Mouse (Mus musculus) olfactory bulb, adult 2 months (tissue): ENCODE measurements around the gene D13Ertd608e. TPM values are rescaled to one million over a fixed set of nuclear protein-coding genes. Genes with fewer than 3 reads are reported as not detected.
"Not testable (repeated sequence)": the region's sequence is repeated elsewhere in the genome, so short reads cannot be mapped to it uniquely, and the experiment has no call there.

ENCODE experiments used
- H3K27ac ChIP-seq: fragments of 200-500 bp; 2 replicates; pipeline ENCODE4 v1.5.1; 2012; ENCODE audit warnings: low read depth, low read length; ENCODE audit not compliant: insufficient read depth
- H3K4me1 ChIP-seq: fragments of 200-500 bp; 2 replicates; pipeline ENCODE4 v1.6.1; 2012; ENCODE audit warnings: low read length; ENCODE audit not compliant: control insufficient read depth, insufficient read depth
- H3K4me3 ChIP-seq: fragments of 200-500 bp; 2 replicates; pipeline ENCODE4 v1.5.1; 2012; ENCODE audit warnings: mild to moderate bottlenecking, low read depth, low read length, moderate library complexity; ENCODE audit not compliant: insufficient read depth
- CTCF ChIP-seq: fragments of 200-500 bp; IDR thresholded peaks from 2 replicates; pipeline ENCODE4 v1.5.1; 2012; ENCODE audit warnings: low read depth, mild to moderate bottlenecking, low read length, moderate library complexity; ENCODE audit not compliant: insufficient read depth
- POLR2A ChIP-seq: fragments of 200-500 bp; IDR thresholded peaks from 2 replicates; pipeline ENCODE4 v1.6.1; 2012; ENCODE audit warnings: mild to moderate bottlenecking, low read depth, low read length, moderate library complexity; ENCODE audit not compliant: insufficient read depth
- WGBS: fragments of 180-500 bp; shearing (Covaris S2); methylation state at CpG from one replicate; pipeline ENCODE4 v1.1.7; 2018; 5-methylcytosine and 5-hydroxymethylcytosine counted together
- polyA plus RNA-seq: library from polyadenylated mRNA; stranded (reverse); fragments of >200 nt; gene quantifications from 2 replicates; pipeline ENCODE4 v1.2.4, GENCODE M21; 2012; ENCODE audit warnings: low replicate concordance; ENCODE audit not compliant: missing spikeins, insufficient read depth, insufficient read length

Gene D13Ertd608e
- not detected in 2 replicates for polyA plus RNA-seq

GRCm38 (mm10) chr13:119835320-119836056 lies at the start of gene D13Ertd608e:
TSS of gene D13Ertd608e (plus strand) at chr13:119836006.
- H3K4me1 ChIP-seq, H3K27ac ChIP-seq: not testable (repeated sequence)
- 13% methylated on average over 18 of the region's 25 CpGs for WGBS
- peak within 1 kb of the TSS; percentile 22; the same call in 1 of the 2 replicates for H3K4me3 ChIP-seq

- TF ChIP-seq POLR2A: no peak
- TF ChIP-seq CTCF: no peak
- Histone ChIP-seq H3K4me3 (peak overlapping the region; percentile 97), H3K4me1 (peaks cover 6% of the 10 kb centered on the region), H3K27ac (peak overlapping the region; percentile 94)
- WGBS: under 1% methylated on average over 57 of the region's 66 CpGs
Measured at GRCm38 (mm10) chr13:119789851-119790717, 45.7 kb upstream of the D13Ertd608e start.

GRCm38 (mm10) chr13:119790761-119791579 lies 44.8 kb upstream of the D13Ertd608e start, which contains the start of gene Zfp131:
TSS of gene Zfp131 (minus strand) at chr13:119790889.
- H3K4me3 ChIP-seq: peak within 1 kb of the TSS; percentile 99
- H3K4me1 ChIP-seq: peaks cover 6% of the 10 kb centered on the region
- H3K27ac ChIP-seq: peak within 1 kb of the TSS; percentile 94
- WGBS: under 1% methylated on average over 85 of the region's 86 CpGs
- 0 out of 2 replicates have a peak, but pooled peaks have one; percentile 10 for TF ChIP-seq CTCF
- TF ChIP-seq POLR2A: peak; percentile 58; the same call in 1 of the 2 replicates

GRCm38 (mm10) chr13:119791580-119792135 lies 44.1 kb upstream of the D13Ertd608e start:
- TF ChIP-seq CTCF (no peak), POLR2A (no peak)
- Histone ChIP-seq H3K4me3 (peak overlapping the region; percentile 99), H3K4me1 (peaks cover 6% of the 10 kb centered on the region), H3K27ac (no peak overlapping the region)
- 4% methylated on average over 18 of the region's 18 CpGs for whole genome bisulfite sequencing

GRCm38 (mm10) chr13:119792791-119793404 lies 42.9 kb upstream of the D13Ertd608e start:
- H3K4me3 ChIP-seq: no peak overlapping the region
- TF ChIP-seq CTCF: no peak
- TF ChIP-seq POLR2A: no peak
- 85% methylated on average over 5 of the region's 5 CpGs for WGBS
- H3K27ac ChIP-seq: no peak overlapping the region
- peaks cover 6% of the 10 kb centered on the region for H3K4me1 ChIP-seq

GRCm38 (mm10) chr13:119797656-119798055 lies 38.1 kb upstream of the D13Ertd608e start:
- H3K4me3 ChIP-seq: no peak overlapping the region
- TF ChIP-seq POLR2A: no peak
- no peak for TF ChIP-seq CTCF
- no peak overlapping the region for H3K27ac ChIP-seq
- no peaks in the 10 kb centered on the region for H3K4me1 ChIP-seq
- 60% methylated on average over 4 of the region's 4 CpGs for WGBS

GRCm38 (mm10) chr13:119808937-119809336 lies 26.9 kb upstream of the D13Ertd608e start:
- H3K27ac ChIP-seq: no peak overlapping the region
- no peak overlapping the region for H3K4me3 ChIP-seq
- H3K4me1 ChIP-seq: no peaks in the 10 kb centered on the region
- 87% methylated on average over 2 of the region's 2 CpGs for WGBS
- TF ChIP-seq POLR2A (no peak), CTCF (no peak)

GRCm38 (mm10) chr13:119810031-119810430 lies 25.8 kb upstream of the D13Ertd608e start:
- H3K4me3 ChIP-seq: no peak overlapping the region
- TF ChIP-seq POLR2A: no peak
- TF ChIP-seq CTCF: no peak
- no peak overlapping the region for H3K27ac ChIP-seq
- WGBS: 76% methylated on average over 9 of the region's 9 CpGs
- no peaks in the 10 kb centered on the region for H3K4me1 ChIP-seq
